Mouse (Mus musculus) retina, postnatal 7 days (tissue): ENCODE results near the gene Dpagt1.
"Not testable (repeated sequence)": the region's sequence is repeated elsewhere in the genome, so short reads cannot be mapped to it uniquely, and the experiment has no call there.

Experiments used
- DNase-seq: peaks from one replicate; pipeline ENCODE4 v3.0.0-alpha.2; 2012; ENCODE audit warnings: low read depth, low spot score

The Dpagt1 gene

DNA sequence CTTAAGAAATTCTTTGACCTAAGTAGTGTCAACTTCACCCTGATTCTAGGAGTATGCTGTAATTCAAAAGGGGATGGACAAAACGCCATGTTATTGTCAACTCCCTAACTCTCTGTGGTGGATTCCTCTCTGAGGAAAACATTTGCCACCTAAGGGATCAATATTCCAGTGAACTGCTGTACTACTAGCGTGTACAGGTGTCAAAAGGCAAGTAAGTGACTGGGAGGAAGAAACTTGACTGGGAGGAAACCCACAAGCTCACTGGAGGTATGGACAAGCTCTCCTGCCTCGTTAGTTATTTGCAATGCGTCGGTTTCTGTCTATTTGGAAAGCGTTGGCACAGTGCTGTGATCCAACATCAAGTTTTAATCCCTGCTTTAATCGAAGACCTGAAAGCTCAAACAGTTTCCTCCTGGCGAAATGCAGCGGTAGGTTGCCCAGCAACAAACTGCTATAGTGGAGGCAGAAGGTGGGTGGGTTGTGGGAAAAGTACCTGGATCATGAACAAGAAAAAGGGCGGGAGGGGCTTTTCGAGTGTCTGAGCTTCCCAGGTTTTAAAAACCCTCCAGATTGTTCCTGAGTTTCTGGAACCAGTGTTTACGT, at the start of gene Dpagt1:
TSS of gene Dpagt1 (plus strand) at position 252 of the 603 bp plus-strand sequence.
- no peak for DNase-seq

DNA sequence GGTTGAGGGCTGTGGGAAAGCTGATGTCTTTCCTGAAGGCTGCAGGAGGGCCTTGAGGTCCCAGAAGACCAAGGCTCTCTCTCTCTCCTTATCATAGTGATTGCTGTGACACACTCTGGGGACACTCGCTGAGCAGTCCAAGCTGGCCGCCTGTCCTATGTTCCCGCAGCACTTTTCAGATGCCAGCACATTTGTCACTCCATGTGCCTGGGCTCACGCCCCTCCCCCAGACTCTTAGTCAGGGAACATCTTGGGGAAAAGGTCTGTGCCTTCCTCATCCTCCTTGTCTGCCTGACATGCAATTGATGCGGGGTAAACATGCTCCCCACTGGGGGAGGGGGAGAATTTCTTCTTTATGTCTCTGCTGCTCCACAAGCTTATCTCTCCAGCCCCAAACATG, 42.6 kb upstream of the Dpagt1 start:
- no peak for DNase-seq

DNA sequence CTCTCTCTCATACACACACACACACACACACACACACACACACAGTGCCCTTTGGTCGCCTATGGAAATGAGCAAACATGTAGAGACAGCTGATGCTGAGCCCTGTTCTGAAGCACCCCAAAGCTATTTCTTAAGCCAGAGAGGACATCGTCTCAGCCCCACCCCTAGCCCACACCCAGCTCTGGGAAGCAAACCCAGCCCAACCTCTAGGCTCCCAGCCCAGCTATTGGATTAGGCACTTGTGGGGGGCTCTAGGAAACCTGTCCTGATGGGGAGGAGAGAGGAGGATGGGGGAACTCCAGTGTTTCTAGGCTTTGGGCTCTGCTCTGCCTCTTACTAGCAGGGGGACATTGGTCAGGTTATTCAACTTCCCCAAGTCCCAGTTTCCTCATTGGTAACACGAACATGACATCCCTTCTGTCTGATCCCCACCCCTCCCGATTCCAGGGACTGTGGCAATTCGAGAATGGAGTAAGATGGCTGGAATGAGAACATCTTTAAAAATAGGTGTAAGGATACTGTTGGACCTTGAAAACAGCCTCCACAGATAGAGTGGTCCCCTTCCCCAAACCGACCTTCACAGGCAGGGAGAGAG, 39.5 kb upstream of the Dpagt1 start:
- DNase-seq = no peak

DNA sequence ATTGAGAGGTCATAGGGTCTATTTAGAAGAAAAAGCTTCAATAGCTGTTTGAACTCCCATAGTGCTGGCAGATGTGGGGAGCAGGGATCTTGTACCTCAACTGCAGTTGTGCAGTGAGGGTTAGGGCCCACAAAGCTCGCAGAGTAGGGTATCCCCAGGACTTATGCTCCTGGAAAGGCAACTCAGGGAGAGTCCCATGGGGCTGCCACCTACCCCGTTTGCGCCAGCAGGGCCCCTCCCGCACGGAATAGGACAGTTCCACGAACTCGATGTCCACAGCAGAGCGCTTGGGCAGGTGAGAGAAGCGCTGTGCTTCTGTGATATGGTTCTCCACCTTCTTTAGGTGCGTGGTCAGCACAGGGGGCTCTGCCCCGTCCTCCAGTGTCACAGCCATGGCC, 38.8 kb upstream of the Dpagt1 start:
- no peak for DNase-seq

DNA sequence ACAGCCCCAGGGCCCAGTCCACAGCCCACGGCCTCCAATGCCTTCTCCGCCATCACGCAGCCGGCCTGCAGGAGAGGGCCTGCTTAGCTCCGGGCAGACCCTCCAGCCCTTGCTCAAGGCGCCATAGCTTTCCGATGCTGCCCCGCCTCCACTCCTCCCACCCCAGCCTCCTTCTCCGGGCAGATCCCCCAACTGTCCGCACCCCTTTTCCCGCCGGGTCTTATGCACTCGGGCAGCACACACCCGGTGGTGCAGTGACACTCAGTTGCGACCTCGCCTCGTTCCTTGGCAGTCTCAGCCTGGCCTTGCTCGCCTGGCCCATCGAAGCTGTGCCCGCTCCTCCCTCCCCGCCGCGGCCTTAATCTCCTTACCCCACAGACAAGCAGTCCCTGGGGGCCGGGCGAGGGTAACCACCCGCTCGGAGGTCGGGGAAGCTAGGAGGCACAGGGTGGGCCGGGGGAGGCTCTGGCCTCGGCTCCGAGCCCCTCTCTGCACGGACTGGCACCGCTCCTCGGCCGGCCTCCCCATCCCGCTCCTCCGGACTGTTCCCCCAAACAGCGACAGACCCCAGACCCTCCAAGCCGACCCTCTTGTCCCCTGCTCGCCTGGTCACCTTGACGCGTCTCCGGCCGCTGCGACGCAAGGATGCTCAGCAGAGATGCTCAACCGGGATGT, 38.3 kb upstream of the Dpagt1 start:
- peak; percentile 60 for DNase-seq

DNA sequence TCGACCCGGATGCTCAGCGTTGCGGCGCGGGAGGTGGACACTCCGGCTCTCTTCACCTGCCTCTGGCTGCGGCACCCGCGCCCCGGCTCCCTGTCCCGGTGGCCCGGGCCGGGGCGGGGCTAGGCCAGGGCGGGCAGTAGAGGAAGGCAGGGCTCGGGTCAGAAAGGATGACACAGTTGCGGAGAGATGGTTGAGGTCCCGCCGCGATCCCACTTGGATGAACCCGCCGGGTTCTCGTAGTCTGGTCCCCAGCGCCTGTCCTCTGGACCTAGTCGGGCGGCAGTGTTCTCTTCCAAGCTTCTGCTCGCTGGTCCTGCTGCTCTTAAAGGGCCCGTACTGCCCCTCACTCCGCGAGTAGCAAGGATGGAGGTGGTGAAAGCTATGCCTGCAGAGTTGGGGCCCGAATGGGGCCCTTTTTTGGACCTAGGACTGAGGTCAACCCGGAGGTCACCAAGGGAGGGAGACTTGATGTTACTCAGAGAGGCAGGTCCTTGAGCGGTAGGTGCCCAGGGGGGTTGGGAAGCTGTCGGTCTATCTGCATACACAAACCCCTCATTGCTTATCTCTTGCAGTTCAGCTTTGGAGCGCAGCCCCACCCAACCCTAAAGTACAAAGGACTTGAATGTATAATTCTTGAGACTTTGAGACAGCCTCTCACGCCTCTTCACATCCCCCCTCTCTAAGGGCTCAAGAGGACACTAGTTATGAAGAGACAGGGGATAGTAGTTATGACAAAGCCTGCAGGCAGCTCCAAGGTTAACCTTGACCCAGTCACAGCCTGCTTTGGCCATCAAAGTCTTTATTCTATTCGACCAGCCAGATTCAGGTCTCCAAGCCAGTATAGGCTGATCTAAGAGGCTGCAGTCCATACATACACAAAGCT, 37.5 kb upstream of the Dpagt1 start, which contains the start of gene Abcg4:
TSS of gene Abcg4 (minus strand) at position 540 of the 883 bp plus-strand sequence.
- no peak for DNase-seq

DNA sequence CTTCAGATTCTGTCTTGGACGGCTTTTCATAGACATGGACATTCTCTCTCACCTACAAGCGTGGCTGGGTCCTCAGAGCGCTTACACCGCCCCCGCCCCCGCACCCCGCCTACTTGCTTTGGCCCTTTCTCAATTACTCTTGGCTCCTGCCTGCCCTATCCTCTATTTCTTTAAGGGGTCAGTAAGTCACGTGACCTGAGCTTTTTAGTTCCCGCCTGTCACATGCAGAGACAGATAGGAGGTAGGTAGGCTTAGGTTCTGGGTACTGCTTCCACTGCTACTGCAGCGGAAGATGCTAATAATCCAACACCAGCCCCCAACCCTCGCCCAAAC, 36.9 kb upstream of the Dpagt1 start:
- DNase-seq = no peak

DNA sequence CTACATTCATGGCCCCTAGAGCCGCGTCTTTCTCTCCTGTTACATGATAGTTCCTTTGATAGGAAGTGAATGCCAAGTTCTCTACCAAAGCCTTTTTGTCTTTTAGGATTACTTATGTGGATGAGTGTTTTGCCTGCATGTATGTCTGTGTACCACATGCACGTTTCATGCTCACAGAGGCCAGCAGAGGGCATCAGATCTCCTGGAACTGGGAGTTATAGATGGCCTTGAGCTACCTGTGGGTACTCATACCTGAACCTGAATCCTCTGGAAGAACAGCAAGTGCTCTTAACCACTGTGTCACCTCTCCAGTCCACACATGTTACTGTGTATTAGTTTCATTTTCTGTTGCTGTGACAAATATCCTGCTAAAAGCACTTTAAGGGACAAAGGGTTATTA, 33.3 kb upstream of the Dpagt1 start:
- DNase-seq = no peak

DNA sequence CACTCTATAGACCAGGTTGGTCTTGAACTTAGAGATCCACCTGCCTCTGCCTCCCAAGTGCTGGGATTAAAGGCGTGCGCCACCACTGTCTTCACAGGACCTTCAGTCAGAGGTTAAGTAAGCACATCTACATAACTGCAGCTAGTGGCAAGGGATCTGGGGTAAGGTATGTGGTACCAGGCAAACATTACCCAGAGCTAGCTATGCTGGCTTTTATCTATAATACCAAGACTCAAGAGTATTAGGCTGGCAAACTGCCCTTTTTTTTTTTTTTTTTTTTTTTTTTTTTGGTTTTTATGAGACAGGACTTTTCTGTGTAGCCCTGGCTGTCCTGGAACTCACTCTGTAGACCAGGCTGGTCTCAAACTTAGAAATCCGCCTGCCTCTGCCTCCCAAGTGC, 25.8 kb upstream of the Dpagt1 start:
- not testable (repeated sequence) for DNase-seq

DNA sequence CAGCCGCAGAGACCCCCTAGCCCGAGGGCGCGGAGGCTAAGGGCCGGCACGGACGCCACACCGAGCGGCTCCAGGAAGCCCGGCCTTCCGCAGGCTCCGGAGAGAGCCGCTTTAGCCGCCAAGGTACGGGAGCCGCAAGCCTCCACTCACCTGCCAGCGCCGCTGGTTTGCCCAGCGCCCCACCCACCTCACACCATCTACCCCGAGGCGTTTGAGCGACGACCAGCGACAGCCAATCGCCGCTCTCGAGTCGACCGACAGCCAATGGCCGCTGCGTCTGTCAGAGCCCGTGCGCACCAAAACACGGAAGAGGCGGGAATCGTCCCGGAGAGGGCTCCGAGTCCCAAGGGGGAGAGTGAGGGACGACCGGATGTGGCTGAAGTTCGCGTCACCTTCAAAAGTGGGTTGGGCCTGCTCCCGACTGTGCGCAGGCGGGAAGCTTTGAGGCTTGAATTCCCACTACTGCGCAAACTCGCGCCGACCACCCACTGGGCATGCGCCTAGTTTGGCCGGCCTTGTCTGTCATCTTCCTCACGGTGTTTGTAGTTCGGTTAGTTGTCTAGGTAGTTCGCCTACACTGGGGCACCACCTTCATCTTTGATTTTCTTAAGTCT, 20.2 kb upstream of the Dpagt1 start, which contains the start of gene Hinfp:
TSS of gene Hinfp (minus strand) at position 206 of the 614 bp plus-strand sequence.
- peak; percentile 98 for DNase-seq

DNA sequence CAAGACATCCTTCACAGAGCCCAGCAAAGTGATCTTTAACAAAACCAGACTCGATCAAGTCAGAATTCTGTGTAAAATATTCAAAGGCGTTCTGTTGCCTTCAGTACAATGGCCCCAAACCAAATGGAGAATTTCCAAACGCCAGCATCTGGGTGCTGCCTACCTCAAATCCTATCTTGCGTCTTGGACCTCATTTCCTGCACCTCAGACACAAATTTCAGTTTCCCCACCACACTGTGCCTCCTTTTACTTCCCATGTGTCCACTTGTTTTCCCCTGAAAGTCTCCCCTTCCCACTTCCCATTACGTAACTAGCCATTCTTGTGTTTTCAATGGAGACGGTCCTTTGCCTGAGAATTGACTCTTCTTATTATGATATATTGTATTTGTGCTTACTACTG, 19.3 kb upstream of the Dpagt1 start:
- no peak for DNase-seq

DNA sequence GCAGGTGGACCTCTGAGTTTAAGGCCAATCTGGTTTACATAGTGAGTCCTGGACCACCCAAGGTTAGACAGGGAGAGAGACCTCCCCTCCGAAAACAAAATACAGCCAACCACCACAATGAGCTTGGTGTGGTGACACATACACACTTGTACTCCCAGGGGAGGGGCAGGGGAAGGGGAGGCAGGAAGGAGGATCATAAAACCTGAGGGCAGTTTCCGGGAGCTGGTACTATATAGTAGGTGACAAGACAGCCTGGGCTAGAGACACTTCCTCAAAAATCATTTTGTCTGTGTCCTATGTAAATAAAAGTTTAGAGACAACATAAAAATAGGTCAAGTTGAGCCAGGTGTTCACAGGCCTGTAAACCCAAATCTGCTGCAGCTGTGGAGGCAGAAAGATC, 18.6 kb upstream of the Dpagt1 start:
- no peak for DNase-seq

DNA sequence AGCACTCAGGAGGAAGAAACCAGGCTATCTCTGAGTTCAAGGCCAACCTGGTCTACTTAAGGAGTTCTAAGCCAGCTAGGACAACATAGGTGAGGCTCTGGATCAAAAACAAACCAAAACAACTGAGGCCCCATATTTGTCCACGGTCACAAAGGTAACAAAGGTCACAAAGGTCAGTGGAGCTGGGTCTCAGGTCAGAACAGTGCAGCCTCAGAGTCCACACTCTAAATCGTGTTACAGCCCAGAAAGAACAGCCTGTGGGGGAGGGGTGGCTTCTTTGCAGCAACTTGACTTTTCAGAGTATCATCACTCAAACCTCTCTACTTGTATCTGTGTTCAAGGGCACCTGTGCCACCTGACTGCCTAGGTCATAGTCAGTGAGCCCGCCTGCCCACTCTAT, 16.1 kb upstream of the Dpagt1 start:
- DNase-seq = no peak

DNA sequence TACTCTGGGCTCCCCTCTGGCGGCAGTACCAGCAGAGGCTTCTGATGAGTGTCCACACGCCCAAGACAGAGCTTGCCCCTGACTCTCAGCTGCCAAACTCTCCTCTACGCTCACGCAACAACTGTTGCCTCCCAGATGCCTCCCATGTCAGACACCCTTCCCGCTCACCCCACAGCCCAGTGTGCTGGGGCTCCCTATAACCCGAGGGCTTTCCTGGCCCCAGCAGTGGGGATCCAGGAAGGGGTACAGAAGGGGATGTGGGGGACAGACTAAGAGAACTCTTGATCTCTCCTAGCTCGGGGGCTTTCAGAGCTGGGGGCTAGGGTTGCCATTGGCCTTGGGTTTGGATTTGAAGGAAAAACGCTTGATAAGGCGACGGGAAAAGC, 15.1 kb upstream of the Dpagt1 start:
- DNase-seq = no peak

DNA sequence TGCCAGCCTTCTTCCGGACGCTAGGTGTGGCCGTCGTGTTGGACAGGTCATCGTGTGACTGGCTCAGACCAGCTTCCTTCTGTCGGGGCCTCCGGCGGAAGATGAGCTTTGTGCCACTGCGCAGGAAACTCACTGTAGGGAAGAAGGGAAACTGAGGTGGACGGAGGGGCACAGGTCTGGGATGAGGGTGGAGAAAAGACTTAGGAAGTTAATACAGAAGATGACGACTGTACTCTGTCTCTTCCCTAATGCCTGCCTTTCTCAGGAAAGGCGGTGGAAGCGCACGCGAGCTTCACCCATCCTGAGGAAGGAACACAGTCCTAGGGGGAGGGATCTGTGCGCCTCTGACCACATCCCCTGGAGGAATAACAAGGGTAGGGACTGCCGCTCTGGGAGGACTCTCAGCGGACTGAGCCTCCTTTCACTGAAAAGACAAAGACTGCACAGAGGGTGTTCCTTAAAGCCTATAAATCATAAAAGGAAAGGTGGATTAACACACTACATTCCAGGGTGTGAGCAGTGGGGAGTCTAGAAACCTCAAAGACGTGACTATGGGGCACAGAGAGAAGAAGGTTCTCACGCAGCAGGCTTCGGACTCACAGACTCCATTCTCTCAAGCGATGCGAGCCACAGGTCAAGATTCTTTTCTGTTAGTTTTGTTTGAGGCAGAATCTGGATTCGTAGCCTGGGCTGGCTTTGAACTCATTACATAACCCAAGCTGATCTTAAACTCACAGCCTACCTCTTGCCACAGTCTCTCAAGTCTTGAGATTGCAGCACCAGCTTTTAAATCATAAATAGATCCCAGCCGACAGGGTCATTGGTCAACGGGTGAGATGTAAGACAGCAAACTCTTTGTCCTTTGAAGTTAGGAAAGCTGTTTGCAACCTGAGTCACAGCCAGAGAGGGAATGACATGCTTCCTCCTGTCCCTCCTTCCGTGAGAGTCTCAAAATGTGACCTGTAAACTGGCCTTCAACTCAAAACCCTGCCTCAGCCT, 14.4 kb upstream of the Dpagt1 start:
- no peak for DNase-seq

DNA sequence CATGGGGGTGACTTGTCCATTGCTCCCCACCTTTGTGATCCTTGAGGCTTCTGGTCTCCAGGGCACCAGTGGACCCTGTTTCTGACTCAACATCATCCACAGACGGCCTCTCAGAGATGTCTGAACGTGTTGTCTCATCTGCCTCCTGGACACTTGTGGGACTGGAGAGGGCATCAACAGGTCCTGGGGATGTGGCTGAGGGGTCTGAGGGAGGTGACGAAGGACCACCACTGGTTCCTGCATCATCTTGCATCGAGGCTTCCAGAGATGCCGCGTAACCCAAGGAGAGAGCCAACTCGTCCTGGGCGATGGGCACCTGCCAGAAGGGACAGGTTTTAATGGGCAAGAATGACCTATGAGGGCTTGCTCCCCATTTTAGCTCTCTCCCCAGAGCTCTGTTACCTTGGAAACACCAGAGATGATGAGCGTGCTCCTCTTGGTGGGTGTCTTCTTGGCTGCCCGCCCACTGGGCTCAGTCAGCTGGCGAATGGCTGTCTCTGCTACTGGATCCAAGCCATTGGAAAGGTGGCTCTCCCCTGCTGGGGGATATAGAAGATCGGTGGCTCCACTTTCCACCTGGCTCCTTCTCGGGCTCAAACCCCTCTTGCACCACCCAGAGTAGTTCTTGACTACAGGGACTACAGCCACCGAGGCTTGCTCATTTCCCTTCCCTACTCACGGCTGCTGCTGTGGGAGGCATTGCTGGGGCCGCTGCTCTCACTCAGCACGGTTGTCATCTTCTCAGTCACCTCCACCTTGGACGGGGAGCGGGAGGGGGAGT, 12.2 kb upstream of the Dpagt1 start:
- DNase-seq = no peak

DNA sequence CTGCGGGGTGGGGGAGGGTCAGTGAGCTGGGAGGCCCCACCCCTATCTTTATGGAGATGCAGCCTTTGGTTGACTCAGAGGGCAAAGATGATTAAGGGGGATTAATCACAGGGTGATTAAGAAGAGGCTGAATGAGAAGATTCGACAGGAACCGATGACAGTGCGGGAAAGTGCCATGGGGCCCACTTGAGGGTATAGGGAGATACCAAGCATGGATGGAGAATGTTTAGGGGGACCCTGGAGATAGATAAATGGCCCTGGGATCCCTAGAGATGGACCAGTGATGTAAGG, 11.6 kb upstream of the Dpagt1 start:
- peak; percentile 74 for DNase-seq

DNA sequence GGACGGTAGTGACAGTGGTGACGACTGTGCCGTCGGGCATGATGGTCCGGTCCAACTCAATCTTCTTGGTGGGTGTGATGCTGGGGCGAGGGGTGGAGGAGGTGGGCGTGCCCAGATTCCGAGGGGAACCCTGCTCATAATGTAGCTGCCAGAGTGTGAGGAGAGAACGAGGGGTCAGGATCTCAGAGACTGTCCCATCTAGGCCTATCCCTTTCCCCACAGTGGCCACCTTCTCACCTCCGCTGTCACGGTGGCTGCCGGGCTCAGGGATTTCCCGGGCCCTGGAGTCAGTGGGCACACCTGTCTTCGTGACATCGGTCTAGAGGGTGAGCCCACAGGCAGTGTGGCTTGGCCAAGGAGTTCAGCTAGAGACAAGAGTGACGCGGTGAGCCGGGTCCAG, 10.9 kb upstream of the Dpagt1 start:
- no peak for DNase-seq

DNA sequence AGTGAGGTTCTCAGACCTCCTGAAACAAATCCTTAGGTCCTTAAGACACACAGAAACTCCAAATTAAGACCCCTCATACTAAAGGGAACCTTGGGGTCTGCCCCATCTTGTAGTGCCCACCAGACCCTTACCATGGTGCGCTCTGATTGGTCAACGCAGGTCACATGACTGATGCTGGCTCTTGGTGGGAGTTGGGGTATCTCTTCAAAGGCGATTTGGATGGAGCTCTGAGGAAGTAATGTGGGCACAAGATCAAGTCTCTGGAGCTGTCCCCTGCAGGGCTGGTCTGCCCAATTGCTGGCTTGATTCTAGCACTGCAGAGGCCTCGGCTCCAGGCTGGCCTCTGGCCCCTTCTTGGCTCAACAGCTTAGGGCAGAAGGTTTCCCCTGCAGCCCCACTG, 8.4 kb upstream of the Dpagt1 start:
- no peak for DNase-seq
